Mouse (Mus musculus) neural tube, embryonic 14.5 days (tissue): ENCODE data around the gene Lgr6. TPM values are rescaled to one million over a fixed set of nuclear protein-coding genes. Genes with fewer than 3 reads are reported as not detected.

Source experiments
- ATAC-seq: fragments of 200-750 bp; cut with Nextera tagmentation; 2 replicates; pipeline ENCODE4 v1.8.0; 2017; ENCODE audit warnings: low read depth, mild to moderate bottlenecking, moderate TSS enrichment, moderate library complexity
- H3K27ac ChIP-seq: fragments of 300-500 bp; sonication (generic); 2 replicates; pipeline ENCODE4 v1.5.1; 2014; ENCODE audit warnings: low read depth, mild to moderate bottlenecking, control low read depth, low read length, moderate library complexity, mixed read lengths
- H3K27me3 ChIP-seq: fragments of 300-500 bp; sonication (generic); 2 replicates; pipeline ENCODE4 v1.6.1; 2014; ENCODE audit warnings: low read length; ENCODE audit not compliant: control insufficient read depth, insufficient read depth
- H3K36me3 ChIP-seq: fragments of 300-500 bp; sonication (generic); 2 replicates; pipeline ENCODE4 v1.6.1; 2014; ENCODE audit warnings: low read length, mixed read lengths; ENCODE audit not compliant: control insufficient read depth, insufficient read depth
- H3K4me1 ChIP-seq: fragments of 300-500 bp; sonication (generic); 2 replicates; pipeline ENCODE4 v1.6.1; 2014; ENCODE audit warnings: low read length; ENCODE audit not compliant: control insufficient read depth, insufficient read depth
- H3K4me2 ChIP-seq: fragments of 300-500 bp; sonication (generic); 2 replicates; pipeline ENCODE4 v1.6.1; 2014; ENCODE audit warnings: mild to moderate bottlenecking, low read depth, low read length, control low read depth
- H3K4me3 ChIP-seq: fragments of 300-500 bp; sonication (generic); 2 replicates; pipeline ENCODE4 v1.5.1; 2014; ENCODE audit warnings: low read depth, low read length, control low read depth, mixed read lengths
- H3K9ac ChIP-seq: fragments of 300-500 bp; sonication (generic); replicated peaks from 2 replicates; pipeline ENCODE4 v1.6.1; 2014; ENCODE audit warnings: low read depth, mild to moderate bottlenecking, control low read depth, low read length, mixed read lengths
- H3K9me3 ChIP-seq: fragments of 300-500 bp; sonication (generic); 2 replicates; pipeline ENCODE4 v1.6.1; 2016; ENCODE audit warnings: low read length; ENCODE audit not compliant: control insufficient read depth
- WGBS: fragments of 180-500 bp; shearing (Covaris S2); extraction: QIAGEN DNeasy Blood & Tissue Kit; methylation state at CpG from one replicate; pipeline ENCODE4 v1.1.7; 2014; 5-methylcytosine and 5-hydroxymethylcytosine counted together
- polyA plus RNA-seq: library from polyadenylated mRNA; unstranded; fragments of >200 nt; fragmentation: Nextera tagmentation; extraction: Ambion mirVana; gene quantifications from 2 replicates; pipeline ENCODE4 v1.2.1, GENCODE M21; 2014

Gene Lgr6
- polyA plus RNA-seq, 1 experiment from 2014 or later: 1.4 TPM

- 56% methylated on average over 7 of the region's 7 CpGs for WGBS
Observed at GRCm38 (mm10) chr1:135095189-135095588, 9.9 kb downstream of the Lgr6 start.

DNA sequence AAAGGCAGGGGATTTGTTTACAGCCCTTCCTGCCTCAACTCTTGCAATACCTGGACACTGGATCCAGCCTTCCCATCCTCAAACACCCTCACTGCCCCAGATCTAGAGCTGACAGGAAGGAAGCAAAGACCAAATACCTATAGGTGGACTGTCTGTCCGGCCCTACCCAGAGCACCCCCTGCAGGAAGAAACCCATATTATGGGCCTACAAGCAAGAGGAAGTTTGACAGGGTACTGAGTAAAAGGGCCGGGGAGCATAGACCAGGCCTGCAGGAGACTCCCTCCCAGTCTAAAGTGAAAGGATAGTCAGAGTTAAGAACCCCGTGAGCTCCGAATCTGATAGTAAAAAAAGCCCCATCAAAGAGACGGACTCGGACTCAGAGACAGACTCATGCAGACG lies 10.4 kb downstream of the Lgr6 start:
- H3K9me3 ChIP-seq: no peaks in the 10 kb centered on the region
- no peaks in the 10 kb centered on the region for H3K27me3 ChIP-seq
- H3K27ac ChIP-seq: no peak overlapping the region
- no peak overlapping the region for H3K4me3 ChIP-seq
- H3K36me3 ChIP-seq: no peaks in the 10 kb centered on the region
- WGBS: 74% methylated on average over 7 of the region's 7 CpGs
- no peaks in the 10 kb centered on the region for H3K4me1 ChIP-seq
- no peak overlapping the region for H3K9ac ChIP-seq
- no peak for ATAC-seq
- H3K4me2 ChIP-seq: no peak overlapping the region

More at GRCm38 (mm10) chr1:135095189-135095588, 9.9 kb downstream of the Lgr6 start:
- H3K36me3 ChIP-seq: no peaks in the 10 kb centered on the region
- ATAC-seq: no peak
- no peak overlapping the region for H3K4me3 ChIP-seq
- no peak overlapping the region for H3K9ac ChIP-seq
- H3K9me3 ChIP-seq: no peaks in the 10 kb centered on the region
- H3K4me2 ChIP-seq: no peak overlapping the region
- no peak overlapping the region for H3K27ac ChIP-seq
- H3K4me1 ChIP-seq: no peaks in the 10 kb centered on the region
- no peaks in the 10 kb centered on the region for H3K27me3 ChIP-seq

- H3K27ac ChIP-seq: no peak overlapping the region
- H3K27me3 ChIP-seq: no peaks in the 10 kb centered on the region
- ATAC-seq: no peak
- no peaks in the 10 kb centered on the region for H3K9me3 ChIP-seq
- H3K36me3 ChIP-seq: no peaks in the 10 kb centered on the region
- WGBS: 78% methylated on average over 3 of the region's 3 CpGs
- no peak overlapping the region for H3K4me2 ChIP-seq
- H3K4me1 ChIP-seq: no peaks in the 10 kb centered on the region
- no peak overlapping the region for H3K9ac ChIP-seq
- no peak overlapping the region for H3K4me3 ChIP-seq
Observed at GRCm38 (mm10) chr1:135090914-135091313, 14.2 kb downstream of the Lgr6 start.

- no peak overlapping the region for H3K4me3 ChIP-seq
- no peak overlapping the region for H3K9ac ChIP-seq
- ATAC-seq: no peak
- H3K27ac ChIP-seq: no peak overlapping the region
- H3K36me3 ChIP-seq: no peaks in the 10 kb centered on the region
- H3K4me2 ChIP-seq: no peak overlapping the region
- no peaks in the 10 kb centered on the region for H3K4me1 ChIP-seq
- H3K9me3 ChIP-seq: no peaks in the 10 kb centered on the region
- 0 out of 2 replicates have a peak, but pooled peaks cover 4% of the 10 kb centered on the region for H3K27me3 ChIP-seq
- 80% methylated on average over 10 of the region's 10 CpGs for WGBS
Observed at GRCm38 (mm10) chr1:135089626-135090025, 15.4 kb downstream of the Lgr6 start.

- no peak for ATAC-seq
- 0 out of 2 replicates have a peak, but pooled peaks cover 4% of the 10 kb centered on the region for H3K27me3 ChIP-seq
- no peaks in the 10 kb centered on the region for H3K4me1 ChIP-seq
- no peak overlapping the region for H3K4me2 ChIP-seq
- 56% methylated on average over 1 of the region's 1 CpGs for WGBS
- no peaks in the 10 kb centered on the region for H3K9me3 ChIP-seq
- H3K9ac ChIP-seq: no peak overlapping the region
- H3K4me3 ChIP-seq: no peak overlapping the region
- H3K36me3 ChIP-seq: no peaks in the 10 kb centered on the region
- no peak overlapping the region for H3K27ac ChIP-seq
Observed at GRCm38 (mm10) chr1:135087414-135087813, 17.7 kb downstream of the Lgr6 start.

- Histone ChIP-seq H3K9ac (no peak overlapping the region), H3K4me2 (no peak overlapping the region), H3K4me1 (no peaks in the 10 kb centered on the region), H3K27ac (no peak overlapping the region), H3K9me3 (no peaks in the 10 kb centered on the region), H3K27me3 (0 out of 2 replicates have a peak, but pooled peaks cover 4% of the 10 kb centered on the region), H3K4me3 (no peak overlapping the region), H3K36me3 (no peaks in the 10 kb centered on the region)
- 32% methylated on average over 7 of the region's 7 CpGs for WGBS
- no peak for ATAC-seq
Observed at GRCm38 (mm10) chr1:135086015-135086414, 19.1 kb downstream of the Lgr6 start.

- H3K9ac ChIP-seq: no peak overlapping the region
- no peak overlapping the region for H3K4me3 ChIP-seq
- no peak overlapping the region for H3K4me2 ChIP-seq
- 16% methylated on average over 28 of the region's 28 CpGs for WGBS
- no peaks in the 10 kb centered on the region for H3K9me3 ChIP-seq
- ATAC-seq: no peak
- no peaks in the 10 kb centered on the region for H3K4me1 ChIP-seq
- H3K27me3 ChIP-seq: 0 out of 2 replicates have a peak, but pooled peaks cover 4% of the 10 kb centered on the region
- H3K27ac ChIP-seq: no peak overlapping the region
- H3K36me3 ChIP-seq: no peaks in the 10 kb centered on the region
Observed at GRCm38 (mm10) chr1:135085296-135085871, 19.7 kb downstream of the Lgr6 start.

DNA sequence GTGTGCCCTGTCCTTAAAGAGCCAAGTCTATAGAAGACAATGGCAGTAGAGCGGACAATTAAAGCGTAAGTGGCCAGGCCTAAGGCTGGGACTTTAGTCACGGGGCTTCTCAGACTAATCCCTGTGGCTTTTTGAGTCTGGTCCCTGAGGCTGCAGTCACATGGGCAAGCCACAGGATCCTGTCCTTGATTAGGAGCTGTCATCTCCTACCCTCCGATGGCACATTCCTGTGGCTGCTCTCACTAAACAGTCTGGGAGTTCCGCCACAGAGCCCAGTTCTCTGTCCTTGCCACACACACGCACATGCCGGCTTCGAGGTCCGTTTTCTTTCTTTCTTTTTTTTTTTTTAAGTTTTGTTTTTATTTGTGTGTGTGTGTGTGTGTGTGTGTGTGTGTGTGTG lies 21.6 kb downstream of the Lgr6 start:
- Histone ChIP-seq H3K27me3 (0 out of 2 replicates have a peak, but pooled peaks cover 4% of the 10 kb centered on the region), H3K9me3 (no peaks in the 10 kb centered on the region), H3K4me2 (no peak overlapping the region), H3K4me1 (no peaks in the 10 kb centered on the region), H3K36me3 (no peaks in the 10 kb centered on the region), H3K9ac (no peak overlapping the region; the same call in 1 of the 2 replicates), H3K4me3 (no peak overlapping the region), H3K27ac (no peak overlapping the region)
- WGBS: 67% methylated on average over 9 of the region's 9 CpGs
- ATAC-seq: no peak

GRCm38 (mm10) chr1:135082267-135082666 lies 22.8 kb downstream of the Lgr6 start:
- H3K4me1 ChIP-seq: no peaks in the 10 kb centered on the region
- H3K9ac ChIP-seq: no peak overlapping the region
- no peaks in the 10 kb centered on the region for H3K36me3 ChIP-seq
- no peak overlapping the region for H3K4me2 ChIP-seq
- ATAC-seq: no peak
- 78% methylated on average over 3 of the region's 3 CpGs for WGBS
- 0 out of 2 replicates have a peak, but pooled peaks cover 4% of the 10 kb centered on the region for H3K27me3 ChIP-seq
- H3K27ac ChIP-seq: no peak overlapping the region
- no peaks in the 10 kb centered on the region for H3K9me3 ChIP-seq
- H3K4me3 ChIP-seq: no peak overlapping the region
